Mouse (Mus musculus) retina, adult 2 months (tissue): Measurements from ENCODE around the gene Cped1.

ENCODE experiments used
- DNase-seq: peaks from one replicate; pipeline ENCODE4 v3.0.0-alpha.2; 2012; ENCODE audit warnings: low read depth, low spot score

Gene Cped1

DNA sequence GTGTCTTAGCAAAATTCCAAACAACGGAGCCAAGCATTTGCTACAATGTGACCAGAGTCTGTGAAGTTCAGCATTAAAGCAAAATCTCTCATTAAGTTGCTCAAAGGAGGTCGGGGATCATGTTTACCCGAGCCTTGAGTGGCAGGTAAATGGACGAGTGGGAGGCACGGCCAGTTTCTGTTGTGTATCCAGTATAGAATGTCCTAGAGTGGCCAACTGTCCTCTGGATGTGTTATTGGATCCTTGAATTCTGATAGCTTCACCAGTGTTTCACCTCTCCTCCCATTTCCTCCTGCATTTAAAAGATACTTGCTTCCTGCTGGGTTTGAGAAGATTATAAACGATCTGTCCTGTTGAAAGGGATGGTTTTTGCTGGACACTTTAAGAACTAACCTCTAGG lies 14.4 kb downstream of the Cped1 start:
- DNase-seq, result no peak

DNA sequence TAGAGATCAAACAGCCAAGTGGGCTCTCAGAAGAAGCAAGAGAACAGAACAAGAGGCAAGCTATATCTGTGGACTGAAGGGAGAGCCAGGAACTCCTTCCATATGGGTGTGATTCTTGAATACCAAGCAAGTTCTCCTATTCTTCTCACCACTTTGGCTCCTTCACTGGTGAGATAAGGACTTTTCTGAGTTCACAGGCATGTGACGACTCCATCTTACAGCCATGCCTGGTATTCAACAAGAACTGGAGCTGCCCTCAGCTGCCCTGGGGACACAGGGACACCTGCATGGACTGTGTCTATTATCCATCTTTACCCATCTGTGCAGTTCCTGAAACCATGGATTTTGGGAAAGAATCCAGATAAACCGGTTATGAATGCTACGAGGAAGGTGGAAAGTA lies 15.2 kb downstream of the Cped1 start:
- no peak for DNase-seq

GRCm38 (mm10) chr6:22001284-22001916 lies 15.7 kb downstream of the Cped1 start:
- no peak for DNase-seq

- DNase-seq, result no peak
Observed at GRCm38 (mm10) chr6:22002521-22003199, 16.9 kb downstream of the Cped1 start.

DNA sequence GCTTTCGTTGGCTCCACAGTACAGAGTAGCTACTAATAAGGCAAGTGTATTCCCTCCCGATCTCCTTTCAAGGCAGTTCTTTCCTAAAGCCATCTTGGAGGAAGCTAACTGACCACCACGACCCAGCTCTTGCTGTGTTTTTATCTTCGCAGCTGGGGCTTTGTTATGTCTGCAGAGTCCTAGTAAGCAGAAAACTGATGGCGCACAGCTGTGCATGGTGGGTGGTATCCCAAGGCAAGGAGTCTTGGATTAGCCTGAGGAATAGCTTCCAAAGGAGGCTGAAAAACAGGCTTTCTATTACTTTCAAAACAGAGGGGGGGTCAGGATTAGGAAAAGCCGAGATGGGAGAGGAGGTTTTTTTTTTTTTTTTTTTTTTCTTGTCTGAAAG lies 17.5 kb downstream of the Cped1 start:
- no peak for DNase-seq

DNA sequence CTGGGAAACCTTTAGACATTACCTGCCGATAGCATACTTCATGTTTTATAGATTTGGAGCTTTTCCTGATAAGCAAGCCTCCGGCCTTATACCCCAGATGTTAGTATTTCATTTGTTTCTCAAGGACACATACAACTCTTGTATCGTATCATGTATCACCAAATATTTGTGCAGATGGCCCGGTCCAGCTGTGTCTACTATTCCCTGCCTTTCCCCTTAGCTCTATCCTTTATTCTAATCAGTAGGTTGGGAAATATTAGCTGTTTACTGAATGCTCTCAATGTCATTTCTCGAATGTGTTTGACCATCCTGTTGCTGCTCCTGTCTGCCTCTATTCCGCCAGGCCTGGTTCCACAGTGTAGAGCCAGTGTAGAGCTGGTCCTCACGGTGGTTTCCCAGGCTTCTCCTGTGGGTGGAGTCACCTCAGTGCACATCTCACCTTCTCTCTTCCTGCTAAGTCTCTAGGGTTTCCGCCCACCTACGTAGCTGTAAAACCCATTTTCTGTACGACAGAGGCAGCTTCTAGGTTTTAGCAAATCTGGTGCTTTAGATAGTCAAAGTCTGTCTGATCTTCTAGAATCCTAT lies 18.3 kb downstream of the Cped1 start:
- DNase-seq, result no peak

DNA sequence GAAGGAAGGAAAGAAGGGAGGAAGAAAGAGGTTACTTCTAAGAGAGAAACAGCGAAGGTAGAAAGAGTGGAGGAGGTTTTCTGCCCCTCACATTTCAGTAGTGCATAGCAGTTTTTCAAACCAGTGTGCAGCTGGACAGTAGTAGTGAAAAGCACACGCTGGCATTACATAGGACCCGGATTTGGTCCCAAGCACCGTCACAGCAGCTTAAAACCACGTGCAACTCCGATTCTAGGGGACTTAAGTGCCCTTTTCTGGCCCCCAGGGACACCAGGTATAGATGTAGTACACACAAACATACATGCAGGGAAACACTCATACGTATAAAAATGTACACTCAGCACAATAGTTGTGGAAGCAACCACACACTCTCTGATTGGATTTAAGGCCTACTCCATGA lies 22.6 kb downstream of the Cped1 start:
- no peak for DNase-seq

- DNase-seq, result no peak
Observed at GRCm38 (mm10) chr6:22010258-22010657, 24.5 kb downstream of the Cped1 start.

GRCm38 (mm10) chr6:22010761-22011281 lies 25.1 kb downstream of the Cped1 start:
- no peak for DNase-seq

- DNase-seq, result no peak
Observed at GRCm38 (mm10) chr6:22011546-22011945, 25.8 kb downstream of the Cped1 start.

DNA sequence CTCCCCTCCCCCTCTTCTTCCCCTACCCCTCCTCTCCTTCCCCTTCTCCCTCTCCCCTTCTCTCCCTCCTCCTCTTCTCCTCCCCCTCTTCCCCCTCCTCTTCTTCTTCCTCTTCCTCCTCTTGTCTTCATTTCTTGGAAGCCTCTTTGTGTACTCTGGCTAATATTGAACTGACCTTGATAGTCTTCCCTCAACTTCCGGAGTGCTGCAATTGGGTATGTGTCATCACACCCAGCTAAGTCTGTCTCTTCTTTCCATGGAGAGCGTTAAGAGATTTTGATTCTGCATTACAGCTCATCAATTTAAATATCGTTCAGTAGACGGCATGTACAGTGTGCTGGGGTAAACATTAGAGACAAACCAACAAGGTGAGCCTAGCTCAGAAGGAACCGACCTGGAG lies 26.4 kb downstream of the Cped1 start:
- DNase-seq, result no peak

- DNase-seq, result no peak
Observed at GRCm38 (mm10) chr6:22012501-22012900, 26.8 kb downstream of the Cped1 start.

GRCm38 (mm10) chr6:22013394-22013793 lies 27.7 kb downstream of the Cped1 start:
- DNase-seq, result no peak

DNA sequence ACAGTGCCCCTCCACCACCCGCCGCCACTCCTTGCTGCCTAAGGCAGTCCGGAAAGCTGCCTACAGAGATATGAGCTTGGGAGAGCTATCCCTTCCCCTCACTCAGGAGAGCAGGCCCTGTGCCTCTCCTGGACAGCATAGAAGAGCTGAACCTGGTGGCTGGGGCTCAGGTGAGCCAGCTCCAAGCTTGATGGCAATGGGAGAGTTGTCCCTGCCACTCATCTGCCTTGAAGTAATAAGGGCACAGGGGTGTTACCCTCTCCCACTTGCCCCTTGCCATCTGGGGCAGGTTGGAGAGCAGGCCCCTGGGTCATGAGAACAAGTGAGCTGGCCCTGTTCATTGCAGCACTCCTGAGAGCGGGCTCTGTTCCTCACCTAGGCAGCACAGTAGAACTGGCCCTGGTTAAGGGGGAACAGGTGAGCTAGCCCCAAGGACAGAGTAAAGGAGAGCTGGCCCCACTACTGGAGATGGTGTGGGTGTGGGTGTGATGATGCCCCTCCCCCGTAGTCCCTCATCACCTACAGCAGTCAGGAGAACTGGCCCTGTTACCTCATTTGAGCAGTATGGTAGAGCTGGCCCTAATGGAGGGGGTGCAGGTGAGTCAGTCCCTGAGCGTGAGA lies 28.7 kb downstream of the Cped1 start:
- DNase-seq, result no peak

DNA sequence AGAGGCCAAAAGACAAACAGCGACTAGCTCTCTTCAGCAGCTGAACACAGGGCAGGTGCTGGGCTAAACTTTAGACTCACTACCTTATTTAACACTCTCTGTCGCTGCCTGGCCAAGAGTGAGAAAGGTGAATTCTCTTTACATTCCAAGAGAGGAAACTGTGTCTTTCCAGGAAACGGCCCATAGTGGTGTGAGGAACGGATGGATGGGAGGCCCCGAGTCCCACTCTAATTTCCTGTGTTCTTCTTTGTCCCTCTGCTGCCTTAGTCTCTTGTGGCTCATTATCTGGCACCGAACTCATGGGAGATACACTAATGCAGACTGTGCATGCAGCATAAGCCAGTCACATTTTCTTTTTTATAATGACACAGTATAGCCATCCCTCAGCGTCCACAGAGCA lies 31.9 kb downstream of the Cped1 start:
- no peak for DNase-seq

DNA sequence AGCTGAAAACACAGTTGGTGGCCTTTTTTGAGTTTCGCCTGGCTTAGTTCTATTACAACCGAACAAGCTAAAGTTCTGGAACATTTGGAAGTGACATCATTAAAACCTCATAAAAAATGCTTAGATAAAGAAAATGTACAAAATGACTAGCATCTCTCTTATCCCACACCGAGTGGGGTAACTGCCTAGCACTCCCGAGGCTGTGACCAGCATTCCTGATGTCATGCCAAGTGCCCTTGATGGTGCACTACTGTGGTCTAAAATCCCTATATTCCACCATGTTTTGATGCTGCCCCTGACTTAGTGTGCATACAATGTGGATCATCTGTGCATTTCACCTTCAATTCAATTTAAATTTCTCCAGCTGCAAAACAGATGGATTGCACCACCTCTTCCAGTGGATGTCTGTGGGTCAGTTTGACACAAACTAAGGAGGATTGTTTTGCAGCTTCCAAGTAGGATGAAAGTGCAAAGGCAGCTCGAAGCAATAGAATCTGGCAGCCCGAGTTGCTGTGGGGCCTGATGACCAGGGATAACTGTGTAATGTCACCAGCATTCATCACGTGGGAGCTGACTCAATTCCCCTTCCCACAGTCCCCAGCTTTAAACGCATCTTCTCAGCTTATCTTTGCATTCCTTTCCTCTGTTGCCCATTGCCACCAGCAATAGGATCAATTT lies 33.2 kb downstream of the Cped1 start:
- DNase-seq, result no peak

GRCm38 (mm10) chr6:22019637-22020036 lies 33.9 kb downstream of the Cped1 start:
- DNase-seq, result no peak

- DNase-seq, result no peak
Observed at GRCm38 (mm10) chr6:22020696-22021095, 35.0 kb downstream of the Cped1 start.

DNA sequence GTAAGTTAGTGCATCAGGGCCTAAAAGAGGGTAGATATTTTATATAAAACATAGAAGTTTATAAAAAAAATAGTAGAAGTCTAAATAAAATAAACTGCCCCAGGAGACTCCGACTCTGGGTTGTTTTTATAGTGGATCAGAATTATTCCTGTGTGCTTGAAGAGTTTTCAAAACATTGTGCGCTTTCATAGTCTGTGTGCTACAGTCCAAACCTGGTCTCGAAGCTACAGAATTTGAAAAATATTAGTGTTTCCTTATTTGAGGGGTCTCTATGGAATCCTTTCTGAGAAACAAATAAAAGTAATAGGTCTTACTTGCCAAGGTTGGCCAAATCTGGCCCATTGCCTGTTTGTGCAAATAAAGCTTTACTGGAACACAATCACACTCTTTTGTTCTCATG lies 35.6 kb downstream of the Cped1 start:
- no peak for DNase-seq

DNA sequence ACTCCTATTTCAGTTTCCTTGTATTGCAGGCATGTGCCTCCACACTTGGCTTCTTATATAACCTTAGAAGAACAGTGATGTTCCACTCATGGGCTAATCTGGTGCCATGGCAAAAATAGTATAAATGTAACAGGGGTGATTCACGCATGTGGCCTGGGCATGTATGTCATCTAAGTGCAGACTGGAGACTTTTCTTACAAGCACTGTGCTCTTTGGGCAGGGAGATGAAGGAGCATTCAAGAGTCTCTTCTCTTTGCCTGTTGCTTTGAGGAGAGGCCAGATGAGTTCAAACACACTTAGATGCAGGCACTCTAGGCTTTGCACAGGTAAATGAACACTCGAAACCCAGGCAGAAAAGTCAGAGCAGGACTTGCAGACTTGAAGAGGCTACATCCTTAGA lies 38.5 kb downstream of the Cped1 start:
- no peak for DNase-seq

DNA sequence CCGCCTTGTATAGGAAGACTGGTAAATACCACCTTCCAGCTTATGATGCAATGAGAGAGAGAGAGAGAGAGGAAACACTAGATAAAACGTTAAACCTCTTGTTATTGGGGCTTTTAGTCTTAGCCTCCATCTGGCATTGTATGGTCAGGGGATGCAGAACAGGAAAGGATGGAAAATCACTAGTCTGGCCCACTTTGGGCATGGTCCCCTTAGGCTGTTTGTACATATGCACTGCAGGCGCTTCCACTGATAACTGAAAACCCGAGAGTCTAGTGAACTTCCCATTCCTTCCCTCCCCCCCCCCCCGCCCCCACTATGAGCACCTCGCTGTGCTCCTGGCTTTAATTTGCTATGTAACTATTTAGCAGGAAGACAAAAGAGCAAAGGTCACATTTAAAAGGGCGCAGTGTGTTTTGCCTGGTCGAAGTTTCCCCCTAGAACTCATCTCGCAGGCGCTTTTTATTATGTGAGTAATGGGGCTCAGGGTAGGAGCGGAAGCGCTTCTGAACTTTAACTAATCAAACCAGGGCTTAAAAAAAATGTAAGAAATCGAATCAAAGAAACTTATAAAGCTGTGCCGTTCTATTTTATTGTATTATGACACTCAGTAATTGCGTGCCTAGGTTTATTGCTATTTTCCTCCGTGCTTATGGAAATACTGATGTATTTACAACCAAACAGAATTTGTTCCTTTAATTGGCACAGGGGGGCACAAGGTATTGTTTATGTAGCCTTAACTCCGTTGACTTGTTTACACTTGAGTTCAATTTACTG lies 40.1 kb downstream of the Cped1 start:
- DNase-seq, result no peak
